Mouse (Mus musculus) adrenal gland, postnatal 4 days (tissue): Measurements from ENCODE around the gene Fastk. TPM values are rescaled to one million over a fixed set of nuclear protein-coding genes. Genes with fewer than 3 reads are reported as not detected.

ENCODE experiments used
- DNase-seq, 2 experiments: peaks; one replicate each; pipeline ENCODE4 v3.0.0; 2021 to 2022; ENCODE audit warnings: low spot score in 2 of 2, mixed read lengths in 2 of 2
- total RNA-seq, 2 experiments: library from RNA; stranded (reverse); gene quantifications; 2 replicates each; pipeline ENCODE4 v1.2.3; 2021

Gene Fastk
- total RNA-seq, 2 experiments from 2014 or later = 108 to 127 TPM

DNA sequence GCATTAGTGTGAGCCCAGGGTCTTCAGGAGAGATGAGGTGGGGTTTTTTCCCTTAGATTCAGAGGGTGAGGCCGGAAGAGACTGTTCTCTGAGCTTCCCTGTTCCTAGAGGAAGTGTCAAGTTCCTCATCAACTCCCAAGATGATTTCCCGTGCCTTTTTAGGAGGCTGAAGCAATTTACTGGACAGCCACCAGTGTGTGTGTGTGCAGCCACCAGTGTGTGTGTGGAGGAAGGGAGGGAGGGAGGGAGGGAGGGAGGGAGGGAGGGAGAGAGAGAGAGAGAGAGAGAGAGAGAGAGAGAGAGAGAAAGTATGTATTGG lies 8.9 kb upstream of the Fastk start:
- no peak for DNase-seq

- no peak for DNase-seq
Observed at GRCm38 (mm10) chr5:24453283-24453984, 8.3 kb upstream of the Fastk start.

- DNase-seq = no peak
Observed at GRCm38 (mm10) chr5:24452691-24453233, 7.7 kb upstream of the Fastk start.

GRCm38 (mm10) chr5:24452030-24452690 lies 7.1 kb upstream of the Fastk start, which contains the start of gene Agap3:
Gene Agap3 (plus strand): TSS chr5:24452177.
- peak in 1 of 2 experiments; percentile 25 for DNase-seq

GRCm38 (mm10) chr5:24451264-24452029 lies 6.4 kb upstream of the Fastk start:
- DNase-seq = peak; percentile 59 to 73

DNA sequence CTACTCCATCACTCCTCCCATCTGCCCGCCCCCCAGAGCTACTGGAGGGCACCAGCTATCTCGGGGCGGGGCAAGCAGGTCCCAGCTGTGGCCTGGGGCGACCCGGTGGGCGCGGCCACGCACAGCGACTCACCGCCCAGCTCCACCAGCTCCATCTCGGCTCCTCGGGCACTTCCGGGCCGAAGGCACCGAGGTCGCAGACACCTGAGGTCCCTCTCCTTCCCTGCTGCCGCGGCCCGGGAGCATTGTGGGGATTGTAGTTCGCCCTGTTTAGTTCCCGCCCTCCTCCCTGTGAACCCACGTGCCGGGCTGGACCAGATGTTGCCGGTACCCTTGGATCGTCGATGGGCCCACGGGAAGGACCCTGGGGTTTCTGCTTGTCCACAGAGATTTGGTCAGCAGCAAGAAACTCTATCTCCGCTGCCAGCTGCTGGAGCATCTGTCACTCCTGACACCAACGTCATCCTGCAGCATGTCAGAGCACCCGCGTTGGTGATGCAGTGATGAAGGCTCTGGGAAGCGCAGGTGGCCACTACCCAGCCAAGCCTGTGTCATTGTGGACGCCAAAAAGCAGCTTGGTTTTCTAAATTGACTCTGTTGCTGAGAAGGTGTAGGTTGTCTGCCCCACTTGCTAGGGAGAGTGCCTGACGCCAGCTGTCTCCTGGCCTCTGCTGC lies 2.7 kb upstream of the Fastk start, which contains the start of gene Tmub1:
Gene Tmub1, minus strand, starts transcription at position 231 of the 675 bp plus-strand sequence.
- DNase-seq = peak; percentile 62 to 75

DNA sequence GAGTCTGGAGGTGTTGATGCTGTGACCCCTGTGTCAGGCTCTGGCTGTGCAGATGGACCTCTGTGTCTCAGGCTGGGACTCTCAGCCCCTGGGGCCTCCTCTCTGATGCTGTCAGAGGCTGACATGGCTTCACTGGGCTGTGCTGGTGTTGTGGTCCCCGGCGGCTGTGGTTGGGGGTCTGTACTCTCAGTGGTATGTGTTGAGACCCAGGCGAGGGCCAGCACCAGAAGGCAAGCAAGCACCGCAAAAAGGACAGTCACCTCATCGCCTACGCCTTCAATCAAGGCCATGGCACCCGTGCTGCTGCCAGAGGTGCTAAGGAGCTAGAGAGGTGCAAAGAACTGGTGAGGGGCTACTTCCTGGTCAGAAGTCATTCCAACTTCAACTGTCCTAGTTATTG lies 1.5 kb upstream of the Fastk start:
- no peak for DNase-seq

DNA sequence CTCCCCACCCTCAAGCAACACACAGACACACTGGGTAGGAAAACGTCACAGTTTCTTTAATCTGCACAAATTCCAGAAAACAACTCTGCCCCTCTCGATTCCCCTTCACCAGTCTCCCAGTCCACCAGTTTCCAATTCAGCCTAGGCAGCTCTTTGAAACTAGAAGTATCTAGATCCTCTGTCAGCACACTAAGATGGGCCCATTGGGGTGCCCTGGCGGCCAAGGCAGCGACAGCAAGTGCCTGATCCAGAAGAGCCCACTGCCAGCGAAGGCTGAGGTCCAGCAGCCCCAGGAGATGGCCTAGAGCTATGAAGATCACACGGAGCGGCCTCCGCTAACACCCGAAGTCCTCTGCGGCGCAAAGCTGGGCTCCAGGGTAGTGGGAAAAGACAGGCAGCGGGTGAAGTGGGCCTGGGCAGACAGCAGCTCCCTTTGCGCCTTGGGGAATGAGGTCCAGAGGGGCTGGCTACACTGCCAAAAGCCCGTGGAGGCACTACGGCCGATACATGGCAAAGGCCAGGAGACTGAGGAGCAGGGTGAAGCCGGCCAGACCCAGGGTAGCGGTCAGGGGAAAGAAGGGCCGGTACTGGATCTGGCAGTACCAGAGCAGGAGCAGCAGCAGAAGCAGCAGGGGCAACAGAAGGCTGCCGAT lies 467 bp upstream of the Fastk start:
- no peak for DNase-seq

GRCm38 (mm10) chr5:24443927-24444326 lies 1.2 kb downstream of the Fastk start:
- no peak for DNase-seq

GRCm38 (mm10) chr5:24443204-24443603 lies 1.9 kb downstream of the Fastk start:
- DNase-seq = no peak

DNA sequence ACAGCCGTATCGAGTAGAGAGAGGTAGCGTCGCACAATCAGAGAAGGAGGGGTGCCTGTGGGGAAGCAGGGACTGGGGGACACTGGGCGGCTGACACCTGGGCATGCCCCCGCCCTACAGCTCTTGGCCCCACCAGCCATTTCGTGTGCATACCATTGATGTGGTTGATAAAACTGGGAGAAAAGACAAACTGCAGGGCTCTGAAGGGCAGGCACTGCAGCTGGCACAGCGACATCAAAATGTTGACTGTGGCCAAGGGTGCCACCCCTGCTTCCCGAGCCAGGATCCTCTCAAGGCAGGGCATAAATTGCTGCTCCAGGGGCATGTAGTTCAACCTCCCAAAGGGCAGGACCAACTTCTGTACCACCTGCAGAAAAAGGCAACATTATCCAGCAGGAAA lies 3.1 kb downstream of the Fastk start:
- no peak for DNase-seq

DNA sequence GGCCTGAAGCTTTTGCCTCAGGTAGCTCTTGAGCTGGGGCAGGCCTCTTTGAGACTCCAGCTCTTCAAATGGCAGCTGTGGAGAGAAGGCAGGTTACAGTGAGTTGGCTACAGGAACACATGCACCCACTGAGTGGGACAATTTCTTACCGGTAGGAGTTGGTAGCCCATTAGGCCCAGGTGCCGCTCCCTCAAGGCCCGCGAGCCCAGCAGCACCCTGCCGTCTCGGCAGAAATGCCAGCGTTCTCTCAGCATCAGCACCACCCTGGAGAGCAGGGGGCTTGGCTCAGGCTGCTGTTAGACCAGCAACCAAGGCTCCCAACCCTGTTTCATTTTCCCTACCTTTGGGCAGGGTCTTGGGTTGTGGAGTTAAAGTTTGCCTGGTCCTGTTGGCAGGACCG lies 3.9 kb downstream of the Fastk start:
- DNase-seq = no peak

- DNase-seq = no peak
Observed at GRCm38 (mm10) chr5:24433993-24434392, 11.1 kb downstream of the Fastk start.

DNA sequence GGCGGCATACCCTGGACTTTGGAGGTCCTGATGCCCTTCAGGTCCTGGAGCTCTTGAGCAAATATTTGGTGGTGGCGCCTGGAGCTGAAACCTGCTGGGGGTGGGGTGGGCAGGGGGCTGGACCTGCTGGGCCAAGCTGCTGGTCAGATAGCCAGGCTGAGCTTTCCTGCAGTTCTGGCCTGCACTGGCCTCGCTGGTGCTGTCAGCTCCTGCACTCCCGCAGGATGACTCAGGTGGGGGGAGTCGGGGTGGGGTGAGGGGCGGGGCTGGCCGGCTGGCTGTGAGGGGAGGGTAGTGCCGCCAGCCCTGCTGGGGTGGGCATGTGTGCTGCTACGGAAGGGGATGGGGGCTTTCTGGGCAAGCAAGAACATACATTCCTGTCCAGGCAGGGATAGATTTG lies 16.5 kb downstream of the Fastk start:
- no peak for DNase-seq

GRCm38 (mm10) chr5:24427981-24428402 lies 17.1 kb downstream of the Fastk start:
- DNase-seq = no peak

GRCm38 (mm10) chr5:24427285-24427633 lies 17.8 kb downstream of the Fastk start:
- no peak for DNase-seq

DNA sequence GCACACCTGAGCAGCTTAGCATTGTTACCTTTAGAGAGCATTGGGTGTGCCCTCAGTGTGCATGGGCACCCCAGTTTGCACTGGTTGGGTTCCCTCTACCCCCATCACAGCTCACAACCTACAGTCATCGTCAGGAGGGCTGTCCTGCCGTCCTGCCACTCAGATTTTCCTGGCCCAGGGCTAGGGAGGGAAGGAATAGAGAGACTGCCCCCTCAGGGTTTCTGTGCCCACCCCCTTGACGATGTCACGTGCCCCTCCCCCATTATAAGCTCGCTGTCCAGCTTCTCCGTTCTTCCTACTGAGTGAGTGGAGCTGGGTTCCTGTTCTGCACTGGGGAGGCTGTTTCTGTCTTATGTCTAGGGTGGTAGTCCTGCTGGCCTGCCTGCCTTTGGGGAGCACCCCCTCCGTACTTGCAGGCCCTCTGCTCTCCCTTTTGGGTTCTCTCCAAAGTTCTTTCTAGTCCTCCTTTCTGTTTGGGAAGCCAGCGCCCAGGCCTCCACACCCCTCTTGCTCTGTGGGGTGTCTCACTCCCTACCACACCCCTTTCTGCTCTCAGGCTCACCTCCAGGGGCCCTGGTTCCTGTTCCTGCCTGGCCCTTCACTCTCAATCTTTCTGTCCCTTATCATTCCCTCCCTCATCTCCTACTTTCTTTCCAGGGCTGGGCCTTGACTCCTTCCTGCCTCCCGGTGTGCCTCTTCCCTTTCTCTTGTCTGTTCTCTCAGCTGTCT lies 18.4 kb downstream of the Fastk start:
- DNase-seq = no peak

DNA sequence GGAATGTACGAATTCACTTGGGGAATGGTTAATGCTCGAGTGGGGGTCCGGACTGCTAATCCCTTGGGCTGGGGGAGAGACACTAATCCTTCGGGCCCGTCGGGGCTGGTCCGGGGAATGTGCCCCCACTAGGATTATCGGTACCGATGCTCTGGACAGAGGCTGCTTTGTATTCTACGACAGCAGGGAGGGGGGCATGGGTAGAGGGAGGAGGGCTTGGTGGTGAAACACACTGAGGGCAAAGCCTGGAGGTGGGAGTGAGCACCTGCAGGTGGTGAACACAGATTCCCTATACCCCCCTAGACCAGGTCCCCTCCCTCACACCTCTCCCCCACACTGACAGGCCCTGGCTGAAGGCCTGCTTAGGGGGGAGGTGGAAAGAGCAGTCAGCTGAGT lies 19.1 kb downstream of the Fastk start:
- no peak for DNase-seq

- no peak for DNase-seq
Observed at GRCm38 (mm10) chr5:24425421-24426036, 19.6 kb downstream of the Fastk start.
